Mouse (Mus musculus): ENCODE results near the gene Acot10. TPM values are rescaled to one million over a fixed set of nuclear protein-coding genes. Genes with fewer than 3 reads are reported as not detected.
"Not testable (repeated sequence)": the region's sequence is repeated elsewhere in the genome, so short reads cannot be mapped to it uniquely, and the experiment has no call there.

Gene Acot10
- total RNA-seq (2021): not detected

DNA sequence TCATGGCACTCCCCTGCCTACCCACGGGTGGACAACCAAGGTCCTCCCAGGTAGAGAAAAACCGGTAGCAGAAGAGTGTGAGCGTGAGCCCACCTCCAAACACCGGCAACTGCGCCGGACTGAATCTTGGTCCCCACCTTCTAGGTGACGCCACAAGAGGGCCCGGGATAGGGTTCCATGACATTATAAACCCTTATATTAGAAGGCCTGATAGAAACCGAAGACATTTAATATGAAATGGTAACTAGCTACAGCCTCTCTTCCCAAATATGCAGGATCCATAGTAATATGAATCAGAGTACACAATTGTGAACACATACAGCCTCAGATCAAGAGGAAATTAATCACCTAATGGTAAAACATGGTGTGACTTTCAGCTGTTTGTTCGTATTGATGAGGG lies at the start of gene Acot10:
Acot10 (minus strand) TSS at position 101 of the 400 bp plus-strand sequence.
- DNase-seq (ENCODE audit: low spot score in 2 of 2): no peak
- intact Hi-C loops (cut with DNase I): no loop called here

DNA sequence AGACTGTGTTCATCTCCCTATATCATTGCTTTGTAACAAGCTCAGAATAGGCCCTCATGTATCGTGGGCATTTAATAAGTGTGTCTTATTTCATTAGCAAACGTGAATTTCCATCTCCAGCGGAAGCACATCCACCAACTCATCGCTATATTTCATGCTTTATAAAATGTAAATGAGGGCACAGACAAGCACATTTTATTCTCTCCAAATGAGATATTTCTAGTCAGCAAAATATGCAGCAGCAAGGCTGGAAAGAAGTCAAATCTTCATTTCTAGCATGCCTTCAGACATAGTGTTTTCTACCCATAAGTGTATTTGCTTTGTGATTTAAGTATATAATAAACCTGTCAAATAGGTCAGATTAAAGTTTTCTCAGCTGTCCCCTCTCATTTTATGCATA lies 45.3 kb upstream of the Acot10 start:
- intact Hi-C loops (cut with DNase I): no loop called here
- DNase-seq (ENCODE audit: low spot score in 2 of 2): peak in 1 of 2 experiments; percentile 67

DNA sequence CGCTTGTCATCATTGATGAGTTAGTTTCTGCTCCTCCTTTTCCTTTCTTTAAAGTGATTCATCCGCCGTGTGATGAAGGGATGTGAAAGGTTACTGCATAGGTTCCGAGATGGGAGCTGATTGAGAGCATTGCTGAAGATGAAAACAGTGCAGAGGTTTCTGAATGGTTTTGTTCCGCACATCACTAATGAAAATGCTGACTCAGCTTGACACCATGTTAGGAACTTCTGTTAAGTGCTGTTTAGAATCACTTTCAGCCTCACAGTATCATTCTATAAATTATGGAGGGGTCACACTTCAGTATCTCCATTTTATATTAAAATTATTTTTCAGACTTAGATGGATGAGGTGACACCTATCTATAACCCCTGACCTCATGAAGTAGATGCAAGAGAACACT lies 29.7 kb upstream of the Acot10 start:
- DNase-seq (ENCODE audit: low spot score in 2 of 2): no peak
- intact Hi-C loops (cut with DNase I): no loop called here

GRCm38 (mm10) chr15:20684200-20684599 lies 17.6 kb upstream of the Acot10 start:
- no peak for DNase-seq (ENCODE audit: low spot score in 2 of 2)
- intact Hi-C loops (cut with DNase I): no loop called here

DNA sequence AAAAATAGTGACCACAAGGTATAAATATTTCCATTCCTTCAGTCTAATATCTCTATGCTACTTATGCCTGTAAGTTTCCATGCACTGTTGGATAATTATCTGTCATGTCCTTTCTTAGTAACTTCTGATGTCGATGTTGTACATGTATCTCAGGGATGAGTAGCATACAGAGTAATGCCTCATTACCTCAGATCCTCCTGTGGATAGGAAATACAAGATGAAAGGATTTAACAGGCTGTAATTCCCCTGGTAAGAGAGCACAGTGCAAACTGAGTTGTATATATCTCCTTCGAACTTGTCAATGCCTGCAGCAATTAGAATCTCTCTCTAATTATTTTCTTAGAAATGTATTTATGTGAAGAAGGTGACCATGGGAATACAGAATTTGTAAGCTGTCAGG lies 16.2 kb upstream of the Acot10 start:
- intact Hi-C loops (cut with DNase I): no loop called here
- no peak for DNase-seq (ENCODE audit: low spot score in 2 of 2)

DNA sequence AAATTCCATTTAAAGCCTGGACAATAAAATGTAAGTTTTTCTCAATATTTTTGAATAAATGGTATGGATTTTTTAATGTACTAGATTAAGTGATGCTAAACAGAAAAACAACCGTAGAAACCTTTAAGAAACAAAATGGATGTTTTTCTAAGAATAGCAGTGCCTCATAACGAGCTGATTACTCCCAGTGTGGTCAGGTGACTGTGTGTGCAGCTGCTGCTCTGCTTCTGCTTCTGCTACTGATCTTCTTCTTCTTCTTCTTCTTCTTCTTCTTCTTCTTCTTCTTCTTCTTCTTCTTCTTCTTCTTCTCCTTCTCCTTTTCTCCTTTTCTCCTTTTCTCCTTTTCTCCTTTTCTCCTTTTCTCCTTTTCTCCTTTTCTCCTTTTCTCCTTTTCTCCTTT lies 3.0 kb upstream of the Acot10 start:
- intact Hi-C loops (cut with DNase I); DNase-seq (ENCODE audit: low spot score in 2 of 2): not testable (repeated sequence)

GRCm38 (mm10) chr15:20667989-20668388 lies 1.4 kb upstream of the Acot10 start:
- intact Hi-C loops (cut with DNase I): no loop called here
- no peak for DNase-seq (ENCODE audit: low spot score in 2 of 2)

- DNase-seq (ENCODE audit: low spot score in 2 of 2): no peak
Measured at GRCm38 (mm10) chr15:20667350-20667749, 800 bp upstream of the Acot10 start.

DNA sequence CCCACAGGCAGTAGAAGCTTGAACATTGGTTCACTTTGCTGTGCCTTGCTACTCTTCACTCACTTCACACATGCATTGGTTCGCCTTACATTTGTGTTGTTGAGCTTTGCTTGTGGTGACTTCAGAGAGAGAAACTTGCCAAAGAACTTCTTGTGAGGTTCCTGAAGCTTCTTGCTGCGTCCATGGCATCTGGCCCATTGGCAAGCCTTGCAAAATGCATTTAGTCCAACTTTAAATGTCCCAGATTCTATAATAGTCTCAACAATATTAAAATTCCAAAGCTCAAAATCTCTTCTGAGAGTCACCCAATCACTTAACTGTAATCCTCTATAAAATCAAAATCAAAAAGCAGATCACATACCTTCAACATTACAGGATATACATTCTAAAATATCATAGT lies 6.3 kb downstream of the Acot10 start:
- DNase-seq (ENCODE audit: low spot score in 2 of 2): peak in 1 of 2 experiments; percentile 59
- intact Hi-C loops (cut with DNase I): no loop called here

More at GRCm38 (mm10) chr15:20667350-20667749, 800 bp upstream of the Acot10 start:
- intact Hi-C loops (cut with DNase I): no loop called here

DNA sequence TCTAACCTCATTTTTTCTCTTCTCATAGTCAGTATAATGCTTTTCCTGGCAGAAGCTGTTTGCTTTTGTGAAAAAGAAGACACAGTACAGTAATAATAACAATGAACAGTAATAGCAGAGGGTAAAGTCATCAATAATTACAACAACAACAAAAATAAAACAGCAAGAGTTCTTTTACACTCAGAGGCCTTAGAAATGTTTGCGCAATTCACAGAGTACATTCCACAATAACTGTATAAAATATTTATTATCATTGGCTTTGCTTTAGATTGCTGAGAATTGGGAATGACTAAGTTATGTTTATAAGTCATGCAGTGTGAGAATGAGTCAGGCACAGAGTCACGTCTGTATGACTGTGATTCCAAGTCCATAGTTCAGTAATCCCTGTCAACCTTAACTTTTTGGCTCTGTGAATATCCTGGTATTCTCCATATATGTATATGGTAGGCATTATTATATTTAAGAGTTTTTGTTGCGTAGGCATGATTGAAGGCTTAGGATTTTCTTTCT lies 23.6 kb downstream of the Acot10 start:
- intact Hi-C loops (cut with DNase I): no loop called here
- DNase-seq (ENCODE audit: low spot score in 2 of 2): no peak

DNA sequence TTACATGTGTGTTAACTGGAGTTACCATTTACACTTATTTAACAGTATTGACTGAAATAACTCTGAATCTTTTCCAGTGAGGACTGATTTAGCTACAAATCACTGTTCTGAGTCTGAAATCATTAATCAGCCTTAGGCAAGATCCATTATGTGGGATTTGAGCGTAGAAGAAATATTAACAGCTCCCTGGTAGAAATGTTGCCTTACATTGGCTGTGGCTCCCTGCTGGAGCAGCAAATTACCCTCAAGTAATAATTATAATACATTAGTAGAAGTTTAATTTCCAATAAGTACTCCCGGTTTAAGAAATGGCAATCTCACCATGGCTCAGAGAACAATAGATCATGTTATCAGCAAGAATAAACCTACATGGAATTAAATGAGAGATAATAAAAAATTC lies 27.4 kb downstream of the Acot10 start:
- no peak for DNase-seq (ENCODE audit: low spot score in 2 of 2)
- intact Hi-C loops (cut with DNase I): no loop called here

GRCm38 (mm10) chr15:20634593-20634992 lies 32.0 kb downstream of the Acot10 start:
- DNase-seq (ENCODE audit: low spot score in 2 of 2): peak; percentile 13 to 62
- intact Hi-C loops (cut with DNase I): no loop called here

Other genes with a start within 250 kb of the Acot10 start
- gene Cdh12, start 217.5 kb downstream of the Acot10 start, total RNA-seq (2021): 10 to 100 TPM; 41.7 to 50.3 TPM

Data from left cerebral cortex, postnatal 25 days (tissue).